Mouse (Mus musculus) heart, adult 2 months (tissue): ENCODE data around the gene Znrd1.

ENCODE experiments used
- CTCF ChIP-seq: fragments of 200-600 bp; IDR thresholded peaks from 2 replicates; pipeline ENCODE4 v1.8.1; 2022; ENCODE audit warnings: antibody characterized with exemption, mild to moderate bottlenecking, moderate library complexity
- POLR2A ChIP-seq: fragments of 200-500 bp; IDR thresholded peaks from 2 replicates; pipeline ENCODE4 v1.6.1; 2011; ENCODE audit warnings: mild to moderate bottlenecking, low read depth, low read length, control low read depth; ENCODE audit not compliant: insufficient read depth

DNA sequence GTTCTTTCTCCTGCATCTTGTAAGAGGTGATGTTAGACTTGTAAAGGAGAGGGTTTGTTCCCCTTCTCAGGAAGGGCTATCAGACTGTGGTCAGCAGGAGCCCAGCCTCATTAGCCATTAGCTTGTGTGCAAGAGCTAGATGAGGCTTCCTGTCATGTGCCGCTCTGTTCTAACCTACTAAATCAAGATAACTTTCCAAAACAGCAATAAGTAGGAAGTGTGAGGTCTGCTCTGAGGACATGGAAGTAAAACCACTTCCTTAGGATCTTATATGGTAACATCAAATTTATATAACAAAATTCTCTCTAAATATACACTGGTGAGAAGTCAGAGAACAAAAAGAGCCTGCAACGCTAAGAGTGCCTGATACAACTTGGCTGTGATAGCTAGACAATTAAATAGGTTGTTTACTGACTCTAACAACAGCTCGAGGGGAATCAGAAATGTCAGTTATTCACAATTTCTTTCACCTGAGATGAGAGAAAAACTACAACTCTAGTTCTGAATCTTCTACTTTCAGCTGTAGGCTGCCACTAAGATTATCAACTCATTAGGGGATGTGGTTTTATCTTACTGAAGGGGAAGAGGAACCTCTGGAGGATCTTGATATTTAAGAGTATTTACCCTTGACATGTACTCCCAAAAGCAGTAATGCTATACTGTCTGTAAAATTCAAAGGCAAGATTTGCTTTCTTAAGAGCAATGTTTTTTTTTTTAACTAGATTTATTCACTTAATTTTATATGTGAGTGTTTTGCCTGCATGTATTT is 34.2 kb upstream of the Znrd1 start:
- TF ChIP-seq CTCF (no peak), POLR2A (no peak)
